Mouse (Mus musculus) megakaryocyte, embryonic 14.5 days (primary cell): Measurements from ENCODE around the gene Oit1. TPM values are rescaled to one million over a fixed set of nuclear protein-coding genes. Genes with fewer than 3 reads are reported as not detected.
A peak's percentile ranks its signal among the peaks of the same experiment; 100 is the strongest.

ENCODE experiments used
- H3K27me3 ChIP-seq: replicated peaks from 2 replicates; pipeline ENCODE3; 2012; ENCODE audit warnings: inconsistent platforms
- H3K36me3 ChIP-seq: replicated peaks from 2 replicates; pipeline ENCODE3; 2012; ENCODE audit warnings: low read length, inconsistent platforms, mixed read lengths
- H3K4me1 ChIP-seq: 2 replicates; pipeline ENCODE4 v1.6.1; 2012; ENCODE audit warnings: inconsistent platforms
- H3K4me3 ChIP-seq: replicated peaks from 2 replicates; pipeline ENCODE3; 2012; ENCODE audit warnings: moderate library complexity, mild to moderate bottlenecking, inconsistent platforms
- H3K9me3 ChIP-seq: 2 replicates; pipeline ENCODE4 v1.6.1; 2012; ENCODE audit warnings: inconsistent platforms
- FLI1 ChIP-seq: IDR thresholded peaks from 2 replicates; pipeline ENCODE4 v1.6.1; 2012; ENCODE audit warnings: low read length, inconsistent platforms, mixed read lengths
- GATA1 ChIP-seq: IDR thresholded peaks from 3 replicates; pipeline ENCODE4 v1.6.1; 2012; ENCODE audit warnings: mixed read lengths, low read length, inconsistent platforms, borderline replicate concordance
- polyA plus RNA-seq: library from polyadenylated mRNA; stranded (reverse); fragments of >175 nt; gene quantifications from 2 replicates; pipeline ENCODE4 v1.2.3, GENCODE M21; 2012; ENCODE audit warnings: low replicate concordance; ENCODE audit not compliant: insufficient read depth

The Oit1 gene
- polyA plus RNA-seq = not detected in 2 replicates

DNA sequence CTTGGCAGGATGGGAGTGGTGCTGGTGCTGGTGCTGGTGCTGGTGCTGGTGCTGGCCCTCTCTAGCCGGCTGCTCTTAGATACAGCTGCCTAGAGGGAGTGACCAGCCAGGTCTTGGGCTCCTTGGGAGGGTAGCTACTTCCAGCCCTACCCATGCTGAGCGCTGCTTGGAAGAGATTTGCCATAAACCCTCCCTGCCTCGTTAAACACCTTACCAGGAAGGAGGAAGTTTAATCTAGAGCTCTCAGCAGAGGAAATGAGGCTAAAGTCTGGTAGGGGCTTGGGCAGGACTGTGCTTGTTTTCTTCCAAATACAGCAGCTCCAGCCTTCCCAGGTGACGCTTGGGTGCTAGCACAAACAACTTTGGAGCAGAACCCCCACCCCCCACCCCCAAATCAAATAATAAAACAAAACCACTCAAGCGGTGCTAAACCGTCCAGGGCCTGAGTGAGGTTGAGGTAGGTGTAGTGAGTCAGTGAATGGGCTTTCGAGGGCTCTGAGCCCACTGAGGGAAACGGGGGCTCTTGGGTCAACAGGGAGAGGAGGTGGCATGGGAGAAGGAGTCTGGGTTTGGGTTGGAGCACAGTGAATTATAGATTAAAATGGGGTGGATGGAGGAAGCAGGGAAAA, at the start of gene Oit1:
Gene Oit1, minus strand, starts transcription at position 70 of the 629 bp plus-strand sequence.
- H3K9me3 ChIP-seq = peaks cover 8% of the 10 kb centered on the region
- no peaks in the 10 kb centered on the region for H3K4me1 ChIP-seq
- no peak for TF ChIP-seq GATA1
- no peak for TF ChIP-seq FLI1
- no peaks in the 10 kb centered on the region for H3K36me3 ChIP-seq
- H3K27me3 ChIP-seq = no peaks in the 10 kb centered on the region
- no peak within 1 kb of the TSS for H3K4me3 ChIP-seq

DNA sequence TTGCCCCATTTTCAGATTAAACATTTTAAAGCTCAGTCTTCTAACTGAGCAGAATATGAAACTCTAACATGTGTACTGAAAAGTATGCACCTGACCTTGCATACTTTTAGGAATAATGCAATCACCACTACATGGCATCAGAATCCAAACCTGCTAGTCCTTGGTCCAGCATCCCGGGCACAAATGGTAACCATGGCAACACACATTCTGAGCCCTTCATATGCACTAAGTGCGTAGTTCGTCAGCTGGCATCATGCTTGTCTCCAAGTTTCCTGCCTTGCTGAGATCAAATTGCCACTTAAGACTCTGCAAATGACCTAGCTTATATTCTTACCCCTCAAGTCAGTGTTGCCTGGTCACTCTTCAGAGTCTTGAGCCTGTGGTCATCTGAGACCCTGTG, 44.3 kb upstream of the Oit1 start:
- TF ChIP-seq FLI1 (no peak), GATA1 (no peak)

DNA sequence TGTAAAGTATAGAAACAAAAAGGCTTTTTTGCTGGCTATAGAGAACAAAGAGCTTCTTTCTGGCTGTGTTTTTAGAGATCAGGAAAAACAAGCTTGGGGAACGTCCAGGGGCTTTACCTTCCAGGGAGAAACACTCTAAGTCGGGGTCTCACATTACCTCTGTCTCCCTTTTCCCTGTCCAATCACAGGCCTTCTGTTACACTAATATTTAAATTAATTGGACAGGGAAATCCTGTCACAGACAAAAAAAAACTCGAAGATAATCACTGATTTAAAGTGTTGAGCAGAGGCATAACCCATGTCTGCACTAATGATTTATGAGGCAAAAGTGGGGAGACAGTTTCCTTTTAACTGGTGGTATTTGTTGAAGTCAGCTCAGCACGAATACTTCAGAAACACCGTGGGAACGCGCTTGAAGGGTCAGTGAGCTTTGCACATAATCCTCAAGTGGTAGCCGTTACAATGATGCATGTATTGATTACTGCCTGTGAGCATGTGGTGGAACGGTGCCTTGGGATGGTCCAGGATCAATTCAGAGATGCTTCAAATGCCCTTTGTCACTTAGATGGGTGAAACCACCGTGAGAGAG, 42.7 kb upstream of the Oit1 start:
- Histone ChIP-seq H3K27me3 (peaks cover 3% of the 10 kb centered on the region), H3K36me3 (no peaks in the 10 kb centered on the region), H3K4me1 (no peaks in the 10 kb centered on the region), H3K9me3 (peaks cover 6% of the 10 kb centered on the region; the same call in 1 of the 2 replicates), H3K4me3 (no peak overlapping the region)
- TF ChIP-seq FLI1 = no peak
- TF ChIP-seq GATA1 = no peak

More for the DNA sequence above, 44.3 kb upstream of the Oit1 start:
- Histone ChIP-seq H3K9me3 (peaks cover 6% of the 10 kb centered on the region; the same call in 1 of the 2 replicates), H3K27me3 (peaks cover 3% of the 10 kb centered on the region), H3K4me1 (no peaks in the 10 kb centered on the region), H3K4me3 (no peak overlapping the region), H3K36me3 (no peaks in the 10 kb centered on the region)

DNA sequence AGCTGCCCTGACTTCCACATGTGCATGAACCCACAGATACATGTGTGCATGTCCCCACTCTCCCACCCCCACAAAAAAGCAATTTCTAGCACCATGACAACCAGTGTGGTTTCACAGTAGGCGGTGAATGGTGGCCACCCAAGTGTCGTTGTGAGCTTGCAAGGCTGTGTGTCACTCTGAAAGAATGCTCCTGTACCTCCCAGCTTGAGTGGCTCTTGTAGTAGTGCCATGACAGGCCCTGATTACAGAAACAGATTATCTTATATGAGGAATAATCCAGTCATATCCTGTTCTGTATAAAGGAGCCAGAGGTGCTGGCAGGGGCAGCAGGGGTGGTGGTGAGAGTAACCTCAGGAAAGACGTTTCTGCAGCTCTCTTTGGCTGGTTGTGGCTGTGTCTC, 40.1 kb upstream of the Oit1 start:
- no peak for TF ChIP-seq GATA1
- no peak for TF ChIP-seq FLI1
- H3K27me3 ChIP-seq = peaks cover 3% of the 10 kb centered on the region
- no peak overlapping the region for H3K4me3 ChIP-seq
- peaks cover 3% of the 10 kb centered on the region; the same call in 1 of the 2 replicates for H3K9me3 ChIP-seq
- H3K4me1 ChIP-seq = no peaks in the 10 kb centered on the region
- H3K36me3 ChIP-seq = no peaks in the 10 kb centered on the region

DNA sequence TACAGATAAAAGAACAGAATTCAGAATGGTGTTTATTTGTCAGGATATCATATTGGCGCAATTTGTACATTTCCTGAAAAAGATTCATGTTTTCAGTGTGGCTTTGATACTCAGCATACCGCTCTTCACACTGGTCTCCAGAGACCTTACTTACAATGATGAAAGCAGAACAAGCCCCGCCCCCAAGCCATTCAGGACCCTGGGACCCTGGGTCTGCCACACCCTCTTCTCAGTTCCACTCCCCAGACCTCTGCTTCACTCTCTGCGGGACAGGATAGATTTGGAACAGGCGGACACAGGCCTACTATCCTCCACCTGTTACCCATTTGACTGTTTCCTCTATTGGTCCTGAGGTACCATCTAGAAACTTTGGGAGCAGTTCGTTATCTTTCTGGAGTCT, 27.4 kb upstream of the Oit1 start:
- H3K27me3 ChIP-seq = no peaks in the 10 kb centered on the region
- no peak overlapping the region for H3K4me3 ChIP-seq
- H3K36me3 ChIP-seq = no peaks in the 10 kb centered on the region
- TF ChIP-seq GATA1 (no peak), FLI1 (no peak)
- H3K9me3 ChIP-seq = no peaks in the 10 kb centered on the region
- no peaks in the 10 kb centered on the region for H3K4me1 ChIP-seq

DNA sequence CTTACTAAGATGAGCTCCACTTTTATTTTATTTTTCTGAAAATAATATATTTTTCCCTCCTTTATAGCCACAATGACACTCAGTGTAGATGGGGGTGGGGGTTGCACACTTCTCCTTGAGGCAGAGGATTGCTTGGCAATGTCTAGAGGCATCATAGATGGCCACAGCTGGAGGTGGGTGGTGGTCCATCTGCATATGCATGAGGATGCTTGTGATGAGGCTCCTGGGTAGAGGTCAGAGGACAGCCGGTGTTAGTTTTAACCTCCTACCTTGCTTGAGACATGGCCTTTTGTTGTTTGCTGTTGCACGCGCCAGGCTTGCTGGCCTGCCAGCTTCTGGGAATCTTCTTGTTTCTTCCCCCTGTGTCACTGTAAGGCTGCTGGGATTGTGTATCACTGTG, 24.8 kb upstream of the Oit1 start:
- Histone ChIP-seq H3K9me3 (no peaks in the 10 kb centered on the region), H3K4me1 (no peaks in the 10 kb centered on the region), H3K27me3 (no peaks in the 10 kb centered on the region), H3K36me3 (no peaks in the 10 kb centered on the region), H3K4me3 (no peak overlapping the region)
- no peak for TF ChIP-seq GATA1
- no peak for TF ChIP-seq FLI1

DNA sequence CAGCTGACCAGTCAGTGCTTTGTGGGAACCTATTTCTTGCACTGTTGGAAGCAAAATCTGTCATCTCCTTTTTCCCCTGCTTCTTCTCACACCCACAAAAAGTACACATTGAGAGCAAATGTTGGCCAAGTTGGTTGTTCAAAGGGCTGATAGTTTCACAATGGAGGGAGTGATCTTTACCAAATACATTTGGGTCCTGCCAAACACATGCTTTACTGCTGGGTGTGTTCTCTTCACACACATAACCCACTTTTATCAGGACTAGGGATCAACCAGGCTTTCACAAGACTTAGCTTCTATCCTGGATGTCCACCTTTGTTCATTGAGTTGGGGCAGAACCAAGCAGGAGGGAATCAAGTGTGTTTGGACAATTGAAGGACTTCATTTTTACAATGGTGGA, 20.0 kb upstream of the Oit1 start:
- H3K36me3 ChIP-seq = no peaks in the 10 kb centered on the region
- TF ChIP-seq FLI1 = no peak
- no peak for TF ChIP-seq GATA1
- peaks cover 3% of the 10 kb centered on the region; the same call in 1 of the 2 replicates for H3K9me3 ChIP-seq
- no peaks in the 10 kb centered on the region for H3K27me3 ChIP-seq
- H3K4me1 ChIP-seq = no peaks in the 10 kb centered on the region; the same call in 1 of the 2 replicates
- H3K4me3 ChIP-seq = no peak overlapping the region

DNA sequence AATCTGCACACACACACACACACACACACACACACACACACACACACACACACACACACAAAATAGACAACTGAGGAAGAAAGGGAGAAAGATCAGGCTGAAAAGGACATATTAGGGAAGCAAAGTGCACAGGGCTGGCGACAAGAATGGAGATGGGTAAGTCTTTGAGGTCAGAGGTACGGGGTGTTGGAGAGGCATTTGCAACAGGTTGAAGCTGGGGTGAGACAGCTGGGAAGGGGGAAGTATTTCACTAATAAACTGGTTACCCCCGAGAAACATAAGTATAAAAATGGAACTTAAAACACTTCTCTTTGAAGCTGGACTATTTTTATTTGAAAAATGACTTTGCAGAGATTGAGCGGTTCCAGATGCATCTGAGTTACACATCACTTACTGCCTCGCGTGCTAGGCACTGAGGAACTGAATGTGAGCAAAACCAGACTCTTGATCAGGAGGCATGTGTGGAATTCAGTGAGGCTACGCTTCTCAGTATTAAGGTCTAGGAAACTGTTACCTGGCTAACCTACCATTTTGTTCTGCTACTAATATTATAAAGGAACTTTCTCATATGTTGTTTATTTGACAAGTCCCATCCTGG, 17.2 kb upstream of the Oit1 start:
- Histone ChIP-seq H3K36me3 (no peaks in the 10 kb centered on the region), H3K4me3 (no peak overlapping the region), H3K9me3 (peaks cover 3% of the 10 kb centered on the region; the same call in 1 of the 2 replicates), H3K27me3 (no peaks in the 10 kb centered on the region), H3K4me1 (peaks cover 6% of the 10 kb centered on the region; the same call in 1 of the 2 replicates)
- no peak for TF ChIP-seq FLI1
- no peak for TF ChIP-seq GATA1

DNA sequence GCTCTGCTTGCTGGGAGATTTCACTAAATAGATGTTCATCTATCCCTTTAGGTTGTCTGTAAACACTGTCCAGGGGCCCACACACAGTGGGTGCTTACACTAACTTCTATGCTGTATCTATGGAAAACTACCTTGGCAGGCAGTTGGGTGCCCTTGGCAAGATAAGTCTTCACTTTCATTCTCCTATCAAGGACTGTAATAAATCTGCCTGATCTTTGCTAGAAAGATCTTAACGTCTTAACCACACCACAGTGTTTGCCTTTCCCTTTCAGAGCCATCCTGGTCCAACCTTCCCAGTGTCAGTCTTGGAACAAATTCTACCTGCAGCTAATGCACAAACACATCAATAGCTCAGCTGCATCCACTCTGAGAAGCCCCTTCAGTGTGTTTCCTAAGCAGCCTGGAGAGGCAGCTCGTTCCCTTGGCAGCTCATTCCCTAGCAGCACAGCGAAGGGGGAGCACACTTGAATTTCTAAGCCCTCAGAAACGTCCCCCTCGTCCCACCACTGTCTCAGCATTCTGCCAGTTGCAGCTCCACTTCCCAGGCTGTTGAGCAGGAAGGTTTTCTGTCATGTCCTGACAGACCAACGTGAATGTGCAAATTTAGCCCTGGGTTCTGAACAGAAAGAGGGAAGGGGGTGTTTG, 13.7 kb upstream of the Oit1 start:
- no peaks in the 10 kb centered on the region for H3K36me3 ChIP-seq
- peaks cover 6% of the 10 kb centered on the region; the same call in 1 of the 2 replicates for H3K4me1 ChIP-seq
- TF ChIP-seq GATA1 = no peak
- no peak for TF ChIP-seq FLI1
- H3K9me3 ChIP-seq = peaks cover 3% of the 10 kb centered on the region; the same call in 1 of the 2 replicates
- H3K27me3 ChIP-seq = no peaks in the 10 kb centered on the region
- peak overlapping the region; percentile 33 for H3K4me3 ChIP-seq
